Mouse (Mus musculus) C2C12 (cell line): Measurements from ENCODE around the gene AI467606. TPM values are rescaled to one million over a fixed set of nuclear protein-coding genes. Genes with fewer than 3 reads are reported as not detected.

Experiments
- H3K27me3 ChIP-seq: one replicate; pipeline ENCODE4 v1.6.1; 2011; ENCODE audit not compliant: control insufficient read depth, insufficient read depth, insufficient read length
- H3K36me3 ChIP-seq: one replicate; pipeline ENCODE4 v1.6.1; 2011; ENCODE audit not compliant: control insufficient read depth, insufficient read depth
- H3K4me3 ChIP-seq: one replicate; pipeline ENCODE4 v1.5.1; 2011; ENCODE audit warnings: mild to moderate bottlenecking, control low read depth; ENCODE audit not compliant: poor library complexity, insufficient read depth, severe bottlenecking
- H3K79me2 ChIP-seq: one replicate; pipeline ENCODE4 v1.6.1; 2011; ENCODE audit not compliant: control insufficient read depth, insufficient read depth
- H3K79me3 ChIP-seq: one replicate; pipeline ENCODE4 v1.6.1; 2011; ENCODE audit warnings: low read depth, control low read depth
- H3ac ChIP-seq: one replicate; pipeline ENCODE3; 2011; ENCODE audit warnings: low read depth; ENCODE audit not compliant: control insufficient read depth, insufficient read length
- CEBPB ChIP-seq: IDR thresholded peaks from one replicate; pipeline ENCODE4 v1.6.1; 2011; ENCODE audit warnings: low read depth, mild to moderate bottlenecking, control low read depth, moderate library complexity
- CTCF ChIP-seq: IDR thresholded peaks from one replicate; pipeline ENCODE4 v1.5.1; 2011; ENCODE audit not compliant: control insufficient read depth, insufficient read depth, insufficient read length
- FOSL1 ChIP-seq: IDR thresholded peaks from one replicate; pipeline ENCODE4 v1.8.0; 2011; ENCODE audit warnings: mild to moderate bottlenecking, low read length; ENCODE audit not compliant: poor library complexity, insufficient read depth, severe bottlenecking
- MAX ChIP-seq: IDR thresholded peaks from one replicate; pipeline ENCODE4 v1.6.1; 2011; ENCODE audit warnings: mild to moderate bottlenecking, control low read depth
- MYOD1 ChIP-seq: IDR thresholded peaks from one replicate; pipeline ENCODE4 v1.6.1; 2011; ENCODE audit warnings: low read depth; ENCODE audit not compliant: control insufficient read depth, insufficient read length
- MYOG ChIP-seq: IDR thresholded peaks from one replicate; pipeline ENCODE4 v1.6.1; 2011; ENCODE audit not compliant: control insufficient read depth, insufficient read length; ENCODE audit errors: extremely low read depth
- USF1 ChIP-seq: IDR thresholded peaks from one replicate; pipeline ENCODE4 v1.6.1; 2011; ENCODE audit warnings: low read depth, mild to moderate bottlenecking, control low read depth, moderate library complexity
- polyA plus RNA-seq: library from polyadenylated mRNA; unstranded; fragments of >200 nt; fragmentation: generic; extraction: Trizol; gene quantifications from one replicate; pipeline ENCODE4 v1.2.1, GENCODE M21; 2012; ENCODE audit warnings: missing spikeins

Gene AI467606
- polyA plus RNA-seq, 1 experiment = 34.0 TPM

DNA sequence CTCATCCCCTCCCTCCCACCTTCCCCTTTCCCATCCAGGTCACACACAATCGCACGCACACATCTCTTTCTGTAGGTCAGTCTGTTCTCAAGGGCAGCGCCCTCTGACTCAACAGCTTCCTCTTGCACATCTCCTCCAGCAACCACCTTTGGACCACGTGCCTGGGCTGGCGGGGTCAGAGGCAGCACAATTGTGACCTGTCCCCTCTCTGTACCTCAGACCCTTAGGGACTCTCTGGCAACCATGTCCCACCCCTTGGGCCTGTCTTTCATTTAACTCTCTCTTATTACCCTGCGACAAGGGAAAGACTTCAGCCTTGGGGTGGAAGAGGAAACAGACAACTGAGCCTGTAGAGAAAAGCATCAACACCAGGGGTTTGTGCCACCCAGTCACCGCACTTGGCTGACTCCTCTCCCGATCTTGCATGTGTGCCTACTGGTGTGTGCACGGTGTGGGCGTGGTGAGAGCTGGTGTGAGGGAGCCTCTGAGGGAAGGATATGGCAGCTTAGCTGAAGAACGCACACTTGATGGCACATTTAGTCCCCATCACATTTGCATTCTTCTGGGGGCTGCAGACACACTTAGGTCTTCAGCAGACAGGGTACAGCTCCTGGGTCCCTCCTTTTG lies 43.8 kb downstream of the AI467606 start:
- Histone ChIP-seq H3K79me2 (no peaks in the 10 kb centered on the region), H3K27me3 (no peaks in the 10 kb centered on the region), H3ac (no peak overlapping the region), H3K4me3 (no peak overlapping the region), H3K36me3 (no peaks in the 10 kb centered on the region), H3K79me3 (no peaks in the 10 kb centered on the region)
- TF ChIP-seq MAX (no peak), CEBPB (no peak)

DNA sequence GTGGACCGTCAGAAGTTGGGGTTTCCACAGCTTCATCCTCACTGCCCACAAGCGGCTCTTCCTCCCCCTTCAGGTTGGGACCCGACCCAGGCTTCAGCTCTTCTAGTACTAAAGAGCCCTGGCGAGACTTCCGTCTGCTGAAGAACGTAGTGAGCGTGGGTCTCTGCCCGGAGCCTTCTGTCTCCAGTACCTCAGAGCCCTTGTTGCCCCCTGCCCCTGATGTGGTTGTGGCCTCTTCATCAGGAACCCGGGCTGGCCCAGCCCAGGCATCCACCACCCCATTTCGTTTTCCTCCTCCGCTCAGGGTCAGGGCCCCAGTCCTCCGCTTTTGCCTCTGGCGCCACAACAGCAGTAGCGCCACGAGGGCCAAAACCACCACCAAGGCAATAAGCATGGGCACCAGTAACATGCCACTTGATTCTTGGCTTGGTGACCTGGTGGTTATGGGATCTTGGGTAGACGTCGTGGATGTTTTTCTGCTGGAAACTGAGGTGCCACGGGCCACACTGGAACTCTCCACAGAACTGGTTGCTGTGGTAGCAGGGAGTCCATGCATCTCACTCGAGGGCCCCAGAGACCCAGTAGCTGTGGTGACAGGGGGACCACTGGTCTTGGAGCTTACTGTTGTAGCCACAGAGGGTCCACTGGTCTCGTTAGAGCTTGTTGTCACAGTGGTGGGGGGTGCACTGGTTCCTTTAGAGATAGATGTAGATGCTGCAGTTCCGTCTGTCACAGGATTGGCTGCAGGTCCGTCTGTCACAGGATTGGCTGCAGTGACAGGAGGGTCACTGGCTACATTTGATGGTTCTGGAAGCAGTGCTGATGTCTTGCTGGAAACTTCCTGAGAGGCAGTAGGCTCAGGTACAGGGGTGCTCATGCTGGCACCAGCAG lies 45.3 kb downstream of the AI467606 start:
- no peaks in the 10 kb centered on the region for H3K79me3 ChIP-seq
- H3K27me3 ChIP-seq = no peaks in the 10 kb centered on the region
- no peaks in the 10 kb centered on the region for H3K79me2 ChIP-seq
- no peak overlapping the region for H3K4me3 ChIP-seq
- no peak overlapping the region for H3ac ChIP-seq
- H3K36me3 ChIP-seq = no peaks in the 10 kb centered on the region
- TF ChIP-seq CEBPB = no peak
- no peak for TF ChIP-seq MYOG
- no peak for TF ChIP-seq MYOD1
- no peak for TF ChIP-seq CTCF
- no peak for TF ChIP-seq FOSL1
- TF ChIP-seq MAX = no peak
- TF ChIP-seq USF1 = no peak

DNA sequence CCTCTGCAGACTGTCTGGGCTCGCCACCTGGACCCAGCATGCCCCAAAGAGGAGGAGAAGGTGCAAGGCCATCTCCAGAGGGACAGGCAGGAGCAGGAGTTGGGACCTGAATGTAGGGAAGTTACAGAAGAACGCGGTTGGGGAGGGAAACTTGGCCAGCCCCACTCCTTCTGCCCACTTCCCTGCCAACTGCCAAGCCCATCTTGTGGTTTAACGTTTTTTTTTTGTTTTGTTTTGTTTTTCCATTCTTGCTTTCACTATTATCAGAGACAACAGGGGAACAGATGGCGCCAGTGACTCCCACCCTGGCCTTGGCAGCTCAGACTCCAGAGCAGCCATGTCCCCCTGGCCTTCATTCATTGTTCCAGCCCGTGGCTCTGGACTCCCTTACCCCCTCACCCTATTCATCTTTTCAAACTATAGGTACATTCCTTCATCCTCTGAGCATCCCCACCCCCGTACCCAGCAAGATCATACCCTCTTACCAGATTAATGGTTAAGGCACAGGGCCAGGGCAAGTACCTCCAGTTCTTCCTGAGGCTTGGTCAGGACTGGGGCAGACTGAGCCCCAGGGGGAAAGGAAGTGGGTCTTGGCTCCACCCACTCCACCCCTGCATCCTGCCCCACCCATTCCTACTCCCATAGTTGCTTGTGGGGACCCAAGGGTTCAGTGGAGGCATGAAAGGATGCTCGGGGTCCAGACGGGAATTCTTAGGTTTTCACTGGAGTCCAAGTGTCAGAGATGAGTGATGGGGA lies 46.3 kb downstream of the AI467606 start, which contains the start of gene Spn:
Spn (minus strand) TSS at position 562 of the 756 bp plus-strand sequence.
- no peaks in the 10 kb centered on the region for H3K79me3 ChIP-seq
- H3K36me3 ChIP-seq = no peaks in the 10 kb centered on the region
- H3K27me3 ChIP-seq = no peaks in the 10 kb centered on the region
- no peaks in the 10 kb centered on the region for H3K79me2 ChIP-seq
- TF ChIP-seq USF1 (no peak), MAX (no peak), MYOG (no peak), CTCF (no peak), FOSL1 (no peak), CEBPB (no peak), MYOD1 (no peak)
- no peak within 1 kb of the TSS for H3ac ChIP-seq
- H3K4me3 ChIP-seq = no peak within 1 kb of the TSS

DNA sequence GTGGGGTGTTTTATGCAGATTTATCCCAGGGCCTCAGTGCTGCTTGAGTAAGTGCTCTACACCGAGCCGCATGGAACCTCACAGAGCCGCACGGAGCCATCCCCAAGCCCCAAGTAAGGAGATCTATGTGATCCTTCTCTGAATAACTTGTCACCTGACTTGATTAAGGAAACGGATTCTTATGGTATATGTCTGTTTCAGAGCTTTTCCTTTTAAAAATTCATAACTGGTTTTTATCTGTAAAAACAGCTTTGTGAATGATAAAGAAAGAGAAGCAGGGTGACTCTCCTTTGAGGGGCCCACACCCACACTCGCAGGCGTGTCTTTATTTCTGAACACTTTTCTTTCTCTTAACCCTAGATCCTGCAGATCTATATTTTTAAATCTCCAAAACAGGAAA lies 47.9 kb downstream of the AI467606 start:
- no peak for TF ChIP-seq FOSL1
- TF ChIP-seq MAX = no peak
- TF ChIP-seq CTCF = no peak
- TF ChIP-seq CEBPB = no peak
- no peak for TF ChIP-seq MYOD1
- no peak for TF ChIP-seq MYOG
- TF ChIP-seq USF1 = no peak

DNA sequence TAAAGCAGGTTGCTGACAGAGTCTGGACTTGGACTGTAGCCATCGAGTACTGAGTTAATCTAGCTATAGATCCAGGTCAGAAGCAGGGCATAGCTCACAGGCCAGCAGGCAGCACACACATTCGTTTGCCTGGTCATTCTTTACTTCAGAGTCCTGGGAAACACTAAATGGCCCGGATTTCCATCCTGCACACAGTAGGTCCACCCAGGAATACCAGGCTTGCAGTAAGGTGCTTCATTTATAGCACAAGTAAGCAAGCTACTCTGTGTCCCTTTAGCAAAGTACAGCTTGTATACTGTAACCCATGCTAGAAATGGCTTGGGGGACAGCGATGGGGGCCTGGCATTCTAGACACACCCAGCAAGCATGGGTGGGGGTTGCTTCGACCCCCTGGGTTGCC lies 48.4 kb downstream of the AI467606 start:
- no peaks in the 10 kb centered on the region for H3K27me3 ChIP-seq
- no peaks in the 10 kb centered on the region for H3K79me3 ChIP-seq
- no peak overlapping the region for H3K4me3 ChIP-seq
- no peak overlapping the region for H3ac ChIP-seq
- no peaks in the 10 kb centered on the region for H3K79me2 ChIP-seq
- TF ChIP-seq MYOG (no peak), MAX (no peak), MYOD1 (no peak)
- no peaks in the 10 kb centered on the region for H3K36me3 ChIP-seq

More for the DNA sequence above, 47.9 kb downstream of the AI467606 start:
- H3K4me3 ChIP-seq = no peak overlapping the region
- no peaks in the 10 kb centered on the region for H3K36me3 ChIP-seq
- H3K79me3 ChIP-seq = no peaks in the 10 kb centered on the region
- no peaks in the 10 kb centered on the region for H3K79me2 ChIP-seq
- H3ac ChIP-seq = no peak overlapping the region
- H3K27me3 ChIP-seq = no peaks in the 10 kb centered on the region
